Mouse (Mus musculus) kidney, postnatal 14 days (tissue): Measurements from ENCODE around the gene Vwa8.

Experiments
- DNase-seq: peaks from one replicate; pipeline ENCODE4 v3.0.0; 2022; ENCODE audit warnings: mixed read lengths

Vwa8 gene

GRCm38 (mm10) chr14:79151711-79152110, 302.9 kb downstream of the Vwa8 start:
- no peak for DNase-seq

DNA sequence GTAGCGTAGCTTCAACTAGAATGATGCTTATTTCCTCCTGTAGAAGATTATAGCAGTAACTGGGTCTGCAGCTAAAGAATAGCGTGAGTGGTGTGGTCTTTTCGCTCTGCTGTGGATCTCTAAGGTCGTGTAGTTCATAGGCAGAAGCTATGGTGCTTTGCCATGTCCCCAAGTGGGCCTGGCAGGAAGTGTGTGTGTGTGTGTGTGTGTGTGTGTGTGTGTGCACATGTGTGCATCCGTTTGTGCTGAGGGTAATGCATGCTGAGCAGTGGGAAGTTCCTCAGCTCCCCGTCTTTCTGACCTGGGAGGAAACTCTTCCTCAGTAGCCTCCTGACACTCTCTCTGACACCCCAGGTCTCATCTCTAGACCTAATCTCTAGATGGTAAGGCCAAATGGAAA, 305.0 kb downstream of the Vwa8 start:
- no peak for DNase-seq

DNA sequence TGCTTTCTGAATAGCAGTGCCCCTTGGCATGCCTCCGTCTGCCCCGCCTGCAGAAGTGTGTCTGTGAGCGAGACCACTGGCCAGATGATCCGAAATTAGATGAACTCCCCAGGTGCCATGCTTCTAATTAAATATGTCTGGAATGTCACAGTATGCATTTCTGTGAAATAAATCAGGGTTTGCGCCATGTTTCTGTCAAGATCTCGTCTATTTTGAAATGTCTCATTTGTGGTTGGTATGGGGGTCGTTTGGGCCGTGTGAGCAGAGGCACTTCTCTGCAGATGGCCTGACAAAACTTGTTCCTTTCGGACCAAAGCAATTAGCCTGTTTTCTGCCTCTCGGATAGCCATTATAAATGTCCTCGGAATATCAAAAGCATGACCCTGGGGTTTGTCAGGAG, 306.1 kb downstream of the Vwa8 start:
- no peak for DNase-seq

DNA sequence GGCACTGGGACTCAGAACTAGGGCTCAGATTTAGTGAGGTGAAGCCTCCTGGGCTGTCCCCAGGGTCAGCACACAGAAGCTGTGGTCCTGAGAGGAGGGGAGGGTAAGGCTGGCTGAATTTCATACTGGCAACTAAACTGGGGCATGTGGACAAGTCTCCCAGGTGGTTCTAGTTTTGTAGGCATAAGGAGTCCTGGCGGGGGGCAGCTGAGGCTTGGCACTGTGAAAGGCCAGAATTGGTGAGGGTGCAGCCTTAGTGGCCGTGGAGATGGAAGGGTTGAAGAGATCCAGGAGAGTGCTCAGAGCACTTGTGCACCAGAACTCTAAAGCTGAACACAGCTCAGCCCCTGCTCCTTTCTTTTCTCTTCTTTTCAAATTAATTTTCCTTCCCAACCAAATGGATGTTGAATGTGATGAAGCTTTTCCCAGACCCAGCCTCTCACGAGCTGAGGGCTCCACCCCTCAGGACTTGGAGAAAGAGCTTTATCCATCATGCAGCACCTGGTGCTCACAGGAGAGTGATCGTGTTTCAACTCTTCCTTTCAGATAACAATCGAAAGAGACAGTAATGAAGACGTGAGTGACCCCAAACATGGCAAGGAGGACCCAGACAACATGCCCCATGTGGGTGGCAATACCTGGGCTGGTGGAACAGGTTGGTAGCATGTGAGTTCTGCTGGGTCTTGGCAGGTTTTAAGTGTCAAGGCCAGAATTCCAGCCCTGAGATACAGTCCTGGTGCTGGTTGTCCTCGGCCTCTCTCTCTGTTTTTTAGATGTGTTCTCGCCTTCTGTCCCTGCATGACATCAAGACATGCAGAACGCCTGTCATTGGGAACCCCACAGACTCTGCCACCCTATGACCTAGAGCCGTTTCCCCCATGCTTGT, 307.9 kb downstream of the Vwa8 start:
- DNase-seq = no peak

- DNase-seq = peak; percentile 79
Observed at GRCm38 (mm10) chr14:79157451-79158218, 308.8 kb downstream of the Vwa8 start.

DNA sequence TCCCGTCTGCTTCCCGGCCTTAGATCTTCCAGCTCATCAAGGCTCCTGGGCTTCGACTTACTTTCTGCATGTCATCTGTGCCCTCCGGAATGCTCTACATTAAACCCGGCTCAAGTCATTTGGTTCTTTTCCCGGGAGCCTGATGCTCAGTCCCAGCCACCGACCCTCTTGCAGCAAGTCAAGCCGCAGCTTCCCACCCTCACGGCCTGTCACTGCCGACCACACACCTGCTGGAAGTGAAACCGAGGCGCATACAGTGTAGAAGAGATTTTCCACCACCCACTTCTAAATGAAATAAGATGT, 309.3 kb downstream of the Vwa8 start:
- DNase-seq = no peak

DNA sequence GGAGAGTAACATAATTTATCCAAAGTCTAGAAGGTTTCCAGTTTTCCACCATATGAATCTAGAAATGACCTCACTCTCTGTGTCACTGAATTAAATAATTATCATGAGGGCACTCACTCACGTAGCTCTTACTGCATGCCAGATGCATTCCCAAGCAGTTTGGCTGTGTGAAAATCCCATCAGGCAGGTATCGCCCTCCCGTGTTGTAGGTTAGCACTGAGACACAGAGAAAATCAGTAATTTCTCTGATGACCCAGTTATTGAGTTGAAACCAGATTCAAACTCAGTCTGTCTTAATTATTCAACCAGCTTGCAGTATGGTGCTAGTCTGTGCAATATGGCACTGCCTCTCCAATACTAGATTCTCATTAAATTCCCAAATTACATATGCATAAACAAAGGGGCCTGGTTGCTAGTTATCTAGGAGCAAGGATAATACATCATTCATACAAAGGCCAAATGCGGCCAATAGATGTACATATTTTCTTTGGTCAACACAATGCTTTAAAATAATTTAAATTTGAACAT, 309.9 kb downstream of the Vwa8 start:
- no peak for DNase-seq

DNA sequence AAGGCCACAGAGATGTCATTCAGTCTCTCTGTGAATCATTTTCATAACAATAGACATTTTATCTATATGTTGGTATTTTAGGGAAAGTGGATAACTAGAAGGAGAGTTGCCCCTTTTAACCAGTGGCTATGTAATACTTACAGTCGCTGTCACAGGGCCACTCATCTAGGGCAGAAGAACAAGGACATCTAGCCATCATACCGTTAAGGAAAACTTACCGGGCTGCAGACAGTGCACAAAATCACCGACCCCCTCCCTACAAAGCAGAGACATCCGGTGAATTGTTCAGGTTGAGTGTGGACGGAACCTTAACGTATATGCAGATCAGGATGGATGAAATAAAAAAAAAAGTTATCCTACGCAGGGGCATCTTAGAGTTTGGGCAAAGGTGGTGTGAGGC, 310.6 kb downstream of the Vwa8 start:
- DNase-seq = no peak

DNA sequence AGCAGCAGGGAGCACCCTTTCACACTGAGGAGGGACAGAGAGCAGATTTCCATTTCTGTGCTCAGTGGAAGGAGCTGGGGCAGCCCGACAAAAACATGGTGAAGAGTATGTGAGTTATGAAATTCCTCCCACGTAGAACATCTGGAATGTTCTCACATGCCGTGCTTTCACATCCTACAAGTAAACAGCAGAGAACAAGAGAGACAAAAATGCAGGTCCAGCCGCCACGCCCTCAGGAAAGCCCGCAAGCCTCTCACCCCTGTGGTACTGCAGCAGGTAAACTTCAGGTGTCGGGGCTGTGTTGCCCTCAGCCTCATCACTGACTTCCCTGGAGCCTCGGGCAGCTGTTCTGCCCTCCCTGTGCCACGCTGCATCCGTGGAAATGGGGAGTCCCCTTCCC, 311.6 kb downstream of the Vwa8 start:
- no peak for DNase-seq

GRCm38 (mm10) chr14:79160966-79161365, 312.1 kb downstream of the Vwa8 start:
- no peak for DNase-seq

- no peak for DNase-seq
Observed at GRCm38 (mm10) chr14:79161741-79162140, 312.9 kb downstream of the Vwa8 start.

DNA sequence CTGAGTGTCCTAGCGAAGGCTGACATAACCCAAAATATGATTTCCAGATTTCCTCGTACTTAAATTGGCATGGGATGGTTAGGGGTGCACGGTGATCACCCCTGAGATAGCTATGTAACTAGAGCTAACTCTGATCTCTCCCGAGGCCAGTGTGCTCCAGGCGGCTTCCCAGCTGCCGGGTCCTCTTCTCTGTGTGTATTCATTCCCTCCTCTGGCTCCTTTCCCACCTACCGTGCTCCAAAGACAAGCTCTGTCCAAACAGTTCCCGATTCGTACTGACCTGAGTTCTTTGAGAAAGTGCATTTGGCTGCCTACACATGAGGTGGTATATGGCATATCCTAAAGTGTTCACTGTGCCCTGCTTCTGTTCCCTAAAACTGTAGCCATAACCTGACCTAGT, 313.8 kb downstream of the Vwa8 start:
- no peak for DNase-seq

- peak; percentile 60 for DNase-seq
Observed at GRCm38 (mm10) chr14:79164334-79164733, 315.5 kb downstream of the Vwa8 start.

DNA sequence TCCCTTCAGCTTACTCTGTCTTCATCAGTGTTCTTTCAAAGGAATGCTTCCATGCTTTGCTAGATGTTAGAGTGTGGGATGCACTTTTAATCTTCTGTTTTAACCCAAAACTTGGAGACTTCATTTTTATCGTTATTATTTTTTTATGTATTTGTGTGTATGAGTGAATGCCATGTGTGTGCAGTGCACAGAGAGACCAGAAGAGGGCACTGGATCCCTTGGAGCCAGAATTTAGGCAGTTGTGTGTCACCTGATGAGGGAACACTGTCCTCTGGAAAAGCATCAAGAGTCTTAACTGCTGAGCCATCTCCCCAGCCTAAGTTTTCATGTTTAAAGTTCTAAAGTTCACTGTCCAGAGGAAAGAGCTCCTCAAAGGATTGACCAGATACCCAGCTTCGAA, 316.1 kb downstream of the Vwa8 start:
- no peak for DNase-seq

GRCm38 (mm10) chr14:79174526-79174925, 325.7 kb downstream of the Vwa8 start:
- no peak for DNase-seq

GRCm38 (mm10) chr14:79177754-79178153, 328.9 kb downstream of the Vwa8 start:
- no peak for DNase-seq

GRCm38 (mm10) chr14:79178247-79178646, 329.4 kb downstream of the Vwa8 start:
- DNase-seq = no peak

- peak; percentile 37 for DNase-seq
Observed at GRCm38 (mm10) chr14:79180078-79180730, 331.4 kb downstream of the Vwa8 start.

- DNase-seq = no peak
Observed at GRCm38 (mm10) chr14:79181748-79182147, 332.9 kb downstream of the Vwa8 start.

DNA sequence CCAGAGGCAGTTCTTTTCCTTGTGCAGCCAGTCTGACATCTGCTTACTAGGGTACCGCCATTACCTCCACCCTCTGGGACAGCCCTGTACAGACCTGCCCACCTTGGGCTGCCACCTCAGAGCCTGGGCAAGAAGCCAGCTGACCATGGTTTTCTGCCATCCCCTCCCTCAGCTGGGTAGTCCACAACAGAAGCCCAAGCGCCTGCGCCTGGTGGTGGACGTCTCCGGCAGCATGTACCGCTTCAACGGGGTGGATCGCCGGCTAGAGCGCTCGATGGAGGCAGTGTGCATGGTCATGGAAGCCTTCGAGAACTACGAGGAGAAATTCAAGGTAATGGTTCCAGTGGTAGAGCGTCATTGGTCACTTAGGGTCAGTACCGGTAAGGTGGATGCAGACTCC, 333.9 kb downstream of the Vwa8 start:
- no peak for DNase-seq

DNA sequence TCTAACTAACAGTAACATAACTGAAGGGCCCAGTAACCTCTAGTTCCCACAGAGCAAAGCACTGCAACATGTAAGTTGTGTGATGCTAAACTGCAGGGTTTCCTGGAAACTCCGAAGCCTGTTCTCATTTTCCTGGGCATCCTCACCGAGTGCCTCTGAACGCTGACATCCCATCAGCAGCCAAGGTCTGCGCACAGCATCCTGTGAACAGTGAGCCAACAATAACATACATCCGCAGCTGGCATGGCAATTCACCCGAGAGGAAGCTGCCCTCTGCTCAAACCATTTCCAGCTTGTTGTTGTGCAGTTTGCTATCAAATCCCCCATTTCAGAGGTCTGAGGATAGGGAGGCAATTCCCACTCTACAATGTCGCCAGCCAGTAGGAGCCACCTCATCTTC, 334.4 kb downstream of the Vwa8 start:
- peak; percentile 53 for DNase-seq

DNA sequence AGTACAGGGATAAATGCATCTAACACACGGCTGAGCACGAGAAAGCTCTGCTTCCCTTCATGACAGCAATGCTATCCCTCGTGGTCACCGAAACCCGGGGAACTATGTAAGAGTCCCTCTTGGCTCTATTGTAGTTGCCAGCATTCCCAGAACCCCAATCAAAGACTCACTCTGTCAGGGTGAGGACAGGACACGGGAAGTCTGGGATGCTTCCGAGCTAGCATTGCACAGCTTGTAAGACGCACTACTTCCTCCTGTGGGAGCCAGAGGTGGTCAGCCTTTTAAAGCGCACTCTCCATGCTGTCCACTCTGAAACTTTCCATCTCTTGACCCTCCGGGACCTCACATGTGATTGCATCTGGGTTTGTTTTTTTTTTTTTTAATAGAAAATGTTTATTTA, 335.2 kb downstream of the Vwa8 start:
- DNase-seq = peak; percentile 55

GRCm38 (mm10) chr14:79185018-79185685, 336.3 kb downstream of the Vwa8 start:
- DNase-seq = no peak
